Mouse (Mus musculus): Measurements from ENCODE around the gene Jmjd1c. TPM values are rescaled to one million over a fixed set of nuclear protein-coding genes. Genes with fewer than 3 reads are reported as not detected.

Gene Jmjd1c
- polyA plus RNA-seq, 1 experiment = 56.3 TPM

DNA sequence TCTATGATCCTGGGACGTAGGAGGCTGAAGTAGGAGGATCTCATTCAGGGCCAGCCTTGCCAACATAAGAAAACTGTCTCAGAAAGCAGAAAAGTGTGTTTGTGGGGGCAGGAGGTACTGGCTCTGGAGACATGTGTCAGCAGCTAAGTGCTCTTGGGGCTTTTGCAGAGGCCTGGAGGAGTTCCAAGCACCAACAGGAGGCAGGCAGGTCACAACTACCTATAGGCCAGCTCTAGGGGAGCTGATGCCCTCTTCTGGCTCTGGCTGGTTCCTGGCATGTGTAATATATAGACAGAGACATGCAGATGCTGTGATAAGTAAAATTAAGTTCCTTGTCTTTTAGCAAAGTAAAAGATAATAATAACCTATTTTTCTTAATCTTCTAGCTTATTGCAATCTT is 94.3 kb downstream of the Jmjd1c start:
- Histone ChIP-seq H3K4me3 (replicated peaks; ENCODE audit: insufficient read depth, low read depth, low read length) (no peak overlapping the region), H3K4me1 (ENCODE audit: control insufficient read depth, insufficient read depth, low read length) (peaks cover 5% of the 10 kb centered on the region), H3K27ac (ENCODE audit: insufficient read depth, low read length) (no peak overlapping the region), H3K27me3 (ENCODE audit: control insufficient read depth, insufficient read depth, low read length) (no peaks in the 10 kb centered on the region)
- WGBS = 6% methylated on average over 1 of the region's 1 CpGs
- no peak for TF ChIP-seq POLR2A (IDR thresholded peaks at IDR 0.05; ENCODE audit: borderline replicate concordance, insufficient read depth, low read length)
- peak; percentile 39; the same call in 1 of the 2 replicates for TF ChIP-seq CTCF (IDR thresholded peaks at IDR 0.05; ENCODE audit: borderline replicate concordance, insufficient read depth, low read depth, low read length)
- DNase-seq = peak; percentile 62 to 81

DNA sequence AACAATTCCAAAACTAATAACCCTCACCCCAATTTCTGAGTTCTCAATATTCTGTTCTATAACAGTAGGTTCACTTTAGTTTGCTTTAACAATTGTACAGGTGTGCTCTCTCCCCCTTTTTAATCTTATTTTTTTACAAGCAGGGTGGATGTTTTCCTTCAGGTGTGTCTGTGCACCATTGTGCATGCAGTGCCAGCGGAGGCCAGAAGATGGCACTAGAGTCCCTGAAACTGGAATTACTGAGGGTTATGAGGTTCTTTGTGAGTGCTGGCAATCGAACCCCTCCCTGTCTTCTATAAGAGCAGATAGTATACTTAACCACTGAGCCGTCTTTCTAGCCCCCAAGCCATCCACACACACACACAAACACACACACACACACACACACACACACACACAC is 96.4 kb downstream of the Jmjd1c start:
- Histone ChIP-seq H3K27ac (ENCODE audit: insufficient read depth, low read length) (no peak overlapping the region), H3K27me3 (ENCODE audit: control insufficient read depth, insufficient read depth, low read length) (no peaks in the 10 kb centered on the region), H3K4me3 (replicated peaks; ENCODE audit: insufficient read depth, low read depth, low read length) (no peak overlapping the region), H3K4me1 (ENCODE audit: control insufficient read depth, insufficient read depth, low read length) (peaks cover 14% of the 10 kb centered on the region)
- TF ChIP-seq CTCF (IDR thresholded peaks at IDR 0.05; ENCODE audit: borderline replicate concordance, insufficient read depth, low read depth, low read length) (peak; percentile 31; the same call in 1 of the 2 replicates), POLR2A (IDR thresholded peaks at IDR 0.05; ENCODE audit: borderline replicate concordance, insufficient read depth, low read length) (no peak)
- no peak for DNase-seq
- WGBS = 95% methylated on average over 3 of the region's 3 CpGs

DNA sequence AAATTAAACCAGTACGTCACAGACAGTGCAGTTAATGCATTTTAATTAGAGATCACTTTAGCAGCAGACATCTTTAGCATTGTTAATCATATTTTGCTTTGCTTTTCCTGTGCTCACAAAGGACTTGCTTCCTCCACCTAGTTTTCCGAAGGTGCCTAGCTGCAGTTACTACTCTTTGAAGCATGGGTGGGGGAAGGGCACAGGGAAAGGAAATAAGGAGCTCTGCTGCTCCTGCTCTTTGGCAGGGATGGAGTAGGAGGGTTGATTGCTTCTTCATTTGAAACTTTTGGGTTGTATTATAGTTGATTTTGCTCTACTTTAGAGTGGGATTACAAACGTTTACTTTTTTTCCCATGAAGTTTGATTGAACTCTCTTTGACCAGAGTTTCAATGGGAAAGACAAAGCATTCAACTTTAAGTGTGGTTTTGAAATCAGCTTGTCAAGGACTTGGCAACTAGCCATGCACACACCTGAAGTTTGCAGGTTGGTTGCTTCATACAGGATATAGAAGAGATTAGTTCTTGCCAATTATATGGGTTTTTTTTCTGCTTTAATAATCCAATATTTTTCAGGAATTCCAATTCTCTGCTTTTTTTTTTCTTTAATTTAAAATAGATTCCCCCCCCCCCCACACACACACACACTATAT is 97.2 kb downstream of the Jmjd1c start:
- DNase-seq = no peak
- Histone ChIP-seq H3K4me3 (replicated peaks; ENCODE audit: insufficient read depth, low read depth, low read length) (no peak overlapping the region), H3K27me3 (ENCODE audit: control insufficient read depth, insufficient read depth, low read length) (no peaks in the 10 kb centered on the region), H3K27ac (ENCODE audit: insufficient read depth, low read length) (no peak overlapping the region), H3K4me1 (ENCODE audit: control insufficient read depth, insufficient read depth, low read length) (peaks cover 14% of the 10 kb centered on the region)
- WGBS = 49% methylated on average over 3 of the region's 3 CpGs
- TF ChIP-seq POLR2A (IDR thresholded peaks at IDR 0.05; ENCODE audit: borderline replicate concordance, insufficient read depth, low read length) (no peak), CTCF (IDR thresholded peaks at IDR 0.05; ENCODE audit: borderline replicate concordance, insufficient read depth, low read depth, low read length) (no peak)

DNA sequence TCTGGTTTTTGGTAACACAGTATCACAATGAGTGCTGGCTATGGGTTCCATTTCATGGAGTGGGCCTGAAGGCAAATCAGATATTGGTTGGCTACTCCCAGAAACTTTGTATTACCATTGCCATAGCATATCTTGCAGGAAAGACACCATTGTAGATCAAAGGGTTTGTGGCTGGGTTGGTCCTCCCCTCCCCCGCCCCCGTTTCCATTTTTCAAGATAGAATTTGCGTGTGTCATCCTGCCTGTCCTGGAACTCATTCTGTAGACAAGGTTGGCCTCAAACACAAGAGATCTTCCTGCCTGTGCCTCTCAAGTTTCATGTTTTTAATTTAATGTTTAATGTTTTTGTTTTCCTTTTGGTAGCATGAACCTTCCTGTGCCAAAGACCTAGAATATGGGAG is 98.1 kb downstream of the Jmjd1c start:
- TF ChIP-seq CTCF (IDR thresholded peaks at IDR 0.05; ENCODE audit: borderline replicate concordance, insufficient read depth, low read depth, low read length) (no peak), POLR2A (IDR thresholded peaks at IDR 0.05; ENCODE audit: borderline replicate concordance, insufficient read depth, low read length) (no peak)
- WGBS = 88% methylated on average over 3 of the region's 3 CpGs
- Histone ChIP-seq H3K27ac (ENCODE audit: insufficient read depth, low read length) (no peak overlapping the region), H3K4me3 (replicated peaks; ENCODE audit: insufficient read depth, low read depth, low read length) (no peak overlapping the region), H3K4me1 (ENCODE audit: control insufficient read depth, insufficient read depth, low read length) (peaks cover 18% of the 10 kb centered on the region), H3K27me3 (ENCODE audit: control insufficient read depth, insufficient read depth, low read length) (no peaks in the 10 kb centered on the region)
- no peak for DNase-seq

DNA sequence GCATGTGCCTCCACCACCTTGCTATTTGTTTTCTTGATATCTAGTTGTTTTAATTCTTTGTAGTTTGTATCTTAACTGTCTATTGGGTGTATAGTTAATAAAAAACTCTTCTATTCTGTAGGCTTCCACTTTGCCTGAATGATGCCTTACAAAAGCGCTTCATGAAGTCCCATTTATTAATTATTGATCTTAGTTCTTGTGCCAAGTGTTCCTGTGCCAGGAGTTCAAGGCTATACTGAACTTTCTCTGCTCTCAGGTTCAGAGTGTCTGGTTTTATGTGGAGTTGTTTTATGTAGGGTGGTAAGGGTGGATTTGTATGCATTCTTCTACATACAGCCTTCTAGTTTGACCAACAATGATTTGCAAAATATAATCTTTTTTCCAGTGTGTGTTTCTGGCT is 99.7 kb downstream of the Jmjd1c start:
- Histone ChIP-seq H3K27me3 (ENCODE audit: control insufficient read depth, insufficient read depth, low read length) (no peaks in the 10 kb centered on the region), H3K4me1 (ENCODE audit: control insufficient read depth, insufficient read depth, low read length) (peaks cover 22% of the 10 kb centered on the region), H3K4me3 (replicated peaks; ENCODE audit: insufficient read depth, low read depth, low read length) (no peak overlapping the region), H3K27ac (ENCODE audit: insufficient read depth, low read length) (no peak overlapping the region)
- 100% methylated on average over 1 of the region's 1 CpGs for WGBS
- TF ChIP-seq CTCF (IDR thresholded peaks at IDR 0.05; ENCODE audit: borderline replicate concordance, insufficient read depth, low read depth, low read length) = no peak
- no peak for TF ChIP-seq POLR2A (IDR thresholded peaks at IDR 0.05; ENCODE audit: borderline replicate concordance, insufficient read depth, low read length)
- DNase-seq = no peak

DNA sequence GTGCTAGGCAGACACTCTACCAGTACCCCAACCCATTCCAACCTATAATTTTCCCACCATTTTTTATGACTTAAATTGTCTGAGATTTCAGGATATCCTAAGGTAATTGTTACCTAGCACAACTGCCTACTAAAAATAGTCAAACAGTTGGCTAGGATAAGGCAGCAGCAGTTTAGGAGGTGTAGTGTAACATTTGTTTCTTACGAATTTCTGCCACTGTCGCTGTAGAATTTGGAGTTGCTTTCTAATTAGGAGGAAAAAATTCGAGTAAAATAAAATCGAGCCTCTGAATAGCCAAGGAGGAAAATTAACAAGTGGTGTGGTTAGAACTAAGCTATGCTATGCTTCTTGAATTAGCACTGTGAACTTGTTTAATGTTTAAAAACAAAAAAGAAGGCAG is 101.3 kb downstream of the Jmjd1c start:
- no peak overlapping the region for H3K4me3 ChIP-seq (replicated peaks; ENCODE audit: insufficient read depth, low read depth, low read length)
- TF ChIP-seq CTCF (IDR thresholded peaks at IDR 0.05; ENCODE audit: borderline replicate concordance, insufficient read depth, low read depth, low read length) = no peak
- no peak for TF ChIP-seq POLR2A (IDR thresholded peaks at IDR 0.05; ENCODE audit: borderline replicate concordance, insufficient read depth, low read length)
- WGBS = 26% methylated on average over 4 of the region's 4 CpGs
- H3K27me3 ChIP-seq (ENCODE audit: control insufficient read depth, insufficient read depth, low read length) = no peaks in the 10 kb centered on the region
- DNase-seq = no peak
- H3K27ac ChIP-seq (ENCODE audit: insufficient read depth, low read length) = 0 out of 2 replicates have a peak overlapping the region, but pooled peaks have one; percentile 2
- H3K4me1 ChIP-seq (ENCODE audit: control insufficient read depth, insufficient read depth, low read length) = peaks cover 27% of the 10 kb centered on the region

DNA sequence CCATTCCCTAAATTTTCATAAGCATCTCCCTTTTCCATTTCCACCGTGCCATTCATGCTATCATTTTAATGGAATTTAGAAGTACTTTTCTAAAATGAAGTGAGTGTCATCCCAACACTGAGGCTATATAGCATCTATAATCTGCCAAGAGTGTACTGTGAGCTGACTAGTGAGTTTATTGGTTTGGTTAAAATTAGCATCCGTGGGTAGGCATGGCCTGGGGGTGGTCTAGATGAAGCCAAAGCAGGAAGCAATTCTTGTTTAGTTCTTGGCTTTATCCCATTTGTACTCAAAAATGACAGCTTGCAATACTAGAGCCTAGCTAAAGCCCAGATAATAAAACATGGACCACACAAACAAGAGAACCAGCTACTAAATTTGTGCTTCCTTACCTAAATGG is 101.9 kb downstream of the Jmjd1c start:
- TF ChIP-seq CTCF (IDR thresholded peaks at IDR 0.05; ENCODE audit: borderline replicate concordance, insufficient read depth, low read depth, low read length) (no peak), POLR2A (IDR thresholded peaks at IDR 0.05; ENCODE audit: borderline replicate concordance, insufficient read depth, low read length) (no peak)
- Histone ChIP-seq H3K27ac (ENCODE audit: insufficient read depth, low read length) (no peak overlapping the region), H3K4me1 (ENCODE audit: control insufficient read depth, insufficient read depth, low read length) (peaks cover 27% of the 10 kb centered on the region), H3K4me3 (replicated peaks; ENCODE audit: insufficient read depth, low read depth, low read length) (no peak overlapping the region), H3K27me3 (ENCODE audit: control insufficient read depth, insufficient read depth, low read length) (no peaks in the 10 kb centered on the region)
- DNase-seq = peak in 1 of 2 experiments; percentile 73
- 8% methylated on average over 2 of the region's 2 CpGs for WGBS

DNA sequence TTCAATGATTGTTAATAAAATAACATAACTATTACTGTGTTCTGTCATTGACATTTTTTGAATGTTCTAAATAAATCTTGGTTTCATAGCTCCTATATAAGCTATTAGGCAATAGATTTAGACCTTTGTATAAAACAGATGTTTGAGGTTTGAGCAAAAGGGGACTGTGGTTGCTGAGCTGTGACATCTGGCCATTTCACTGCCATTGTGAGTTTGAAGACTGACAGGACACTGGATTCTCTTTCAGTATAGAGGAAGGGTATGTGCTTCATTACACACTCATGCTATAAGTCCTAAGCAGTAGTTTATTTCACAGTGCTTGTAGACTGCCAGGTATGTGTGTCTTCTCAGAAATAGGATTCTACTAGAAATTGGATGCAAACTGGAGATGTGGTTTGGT is 105.8 kb downstream of the Jmjd1c start:
- no peak for DNase-seq
- TF ChIP-seq POLR2A (IDR thresholded peaks at IDR 0.05; ENCODE audit: borderline replicate concordance, insufficient read depth, low read length) (no peak), CTCF (IDR thresholded peaks at IDR 0.05; ENCODE audit: borderline replicate concordance, insufficient read depth, low read depth, low read length) (no peak)
- no peak overlapping the region for H3K4me3 ChIP-seq (replicated peaks; ENCODE audit: insufficient read depth, low read depth, low read length)
- no peak overlapping the region for H3K27ac ChIP-seq (ENCODE audit: insufficient read depth, low read length)
- H3K27me3 ChIP-seq (ENCODE audit: control insufficient read depth, insufficient read depth, low read length) = no peaks in the 10 kb centered on the region
- H3K4me1 ChIP-seq (ENCODE audit: control insufficient read depth, insufficient read depth, low read length) = peaks cover 24% of the 10 kb centered on the region

Measured in cerebellum, adult 2 months (tissue).